Mouse (Mus musculus) lung, postnatal 0 days (tissue): ENCODE results near the gene 9130213A22Rik. TPM values are rescaled to one million over a fixed set of nuclear protein-coding genes. Genes with fewer than 3 reads are reported as not detected.

ENCODE experiments used
- ATAC-seq: fragments of 200-750 bp; cut with Nextera tagmentation; 2 replicates; pipeline ENCODE4 v1.8.0; 2017; ENCODE audit warnings: moderate library complexity
- DNase-seq: peaks from one replicate; pipeline ENCODE4 v3.0.0-alpha.2; 2016; ENCODE audit warnings: low spot score
- H3K27ac ChIP-seq: fragments of 300-500 bp; sonication (generic); 2 replicates; pipeline ENCODE4 v1.5.1; 2014; ENCODE audit warnings: antibody characterized with exemption, mild to moderate bottlenecking, low read length, mixed read lengths
- H3K27me3 ChIP-seq: fragments of 300-500 bp; sonication (generic); replicated peaks from 2 replicates; pipeline ENCODE4 v1.6.1; 2014; ENCODE audit warnings: low read length, mixed read lengths; ENCODE audit not compliant: insufficient read depth
- H3K36me3 ChIP-seq: fragments of 300-500 bp; sonication (generic); 2 replicates; pipeline ENCODE4 v1.6.1; 2014; ENCODE audit warnings: low read length, mixed read lengths; ENCODE audit not compliant: insufficient read depth
- H3K4me1 ChIP-seq: fragments of 300-500 bp; sonication (generic); 2 replicates; pipeline ENCODE4 v1.6.1; 2014; ENCODE audit warnings: antibody characterized with exemption, low read depth, low read length, mixed read lengths; ENCODE audit not compliant: insufficient read depth
- H3K4me2 ChIP-seq: fragments of 300-500 bp; sonication (generic); replicated peaks from 2 replicates; pipeline ENCODE4 v1.6.1; 2014; ENCODE audit warnings: low read depth, mild to moderate bottlenecking, low read length, moderate library complexity, mixed read lengths
- H3K4me3 ChIP-seq: fragments of 300-500 bp; sonication (generic); 2 replicates; pipeline ENCODE4 v1.5.1; 2014; ENCODE audit warnings: low read depth, low read length
- H3K9ac ChIP-seq: fragments of 300-500 bp; sonication (generic); replicated peaks from 2 replicates; pipeline ENCODE4 v1.6.1; 2014; ENCODE audit warnings: low read depth, mild to moderate bottlenecking
- H3K9me3 ChIP-seq: fragments of 300-500 bp; sonication (generic); 2 replicates; pipeline ENCODE4 v1.6.1; 2016; ENCODE audit warnings: low read length, mixed read lengths
- CTCF ChIP-seq: IDR thresholded peaks from 2 replicates; pipeline ENCODE4 v1.5.1; 2016; ENCODE audit warnings: antibody characterized with exemption, mild to moderate bottlenecking
- EP300 ChIP-seq: IDR thresholded peaks from 2 replicates; pipeline ENCODE4 v1.6.1; 2016; ENCODE audit warnings: antibody characterized with exemption, mild to moderate bottlenecking, control low read depth
- WGBS: fragments of 180-500 bp; shearing (Covaris S2); extraction: QIAGEN DNeasy Blood & Tissue Kit; methylation state at CpG from one replicate; pipeline ENCODE4 v1.1.7; 2014; 5-methylcytosine and 5-hydroxymethylcytosine counted together
- polyA plus RNA-seq: library from polyadenylated mRNA; unstranded; fragments of >200 nt; fragmentation: Nextera tagmentation; extraction: Ambion mirVana; gene quantifications from 2 replicates; pipeline ENCODE4 v1.2.1, GENCODE M21; 2015

9130213A22Rik gene
- polyA plus RNA-seq, 1 experiment from 2014 or later: 0.50 TPM

- H3K4me1 ChIP-seq: peaks cover 13% of the 10 kb centered on the region
- H3K27ac ChIP-seq: 0 out of 2 replicates have a peak overlapping the region, but pooled peaks have one; percentile 0
- no peaks in the 10 kb centered on the region for H3K27me3 ChIP-seq
- no peak overlapping the region for H3K4me2 ChIP-seq
- 0 out of 2 replicates have a peak, but pooled peaks cover 4% of the 10 kb centered on the region for H3K36me3 ChIP-seq
- 77% methylated on average over 4 of the region's 4 CpGs for WGBS
- ATAC-seq: no peak
- H3K4me3 ChIP-seq: no peak overlapping the region
- peak; percentile 65 for DNase-seq
- no peaks in the 10 kb centered on the region for H3K9me3 ChIP-seq
- TF ChIP-seq EP300 (no peak), CTCF (peak; percentile 40)
- H3K9ac ChIP-seq: no peak overlapping the region
These were observed 29.5 kb downstream of the 9130213A22Rik start for GRCm38 (mm10) chr11:69092871-69093270.

- no peaks in the 10 kb centered on the region for H3K27me3 ChIP-seq
- no peak overlapping the region for H3K9ac ChIP-seq
- H3K4me1 ChIP-seq: peaks cover 10% of the 10 kb centered on the region
- H3K27ac ChIP-seq: 0 out of 2 replicates have a peak overlapping the region, but pooled peaks have one; percentile 0
- no peak overlapping the region for H3K4me2 ChIP-seq
- no peak overlapping the region for H3K4me3 ChIP-seq
- DNase-seq: peak; percentile 86
- TF ChIP-seq CTCF (peak; percentile 89), EP300 (no peak)
- H3K9me3 ChIP-seq: no peaks in the 10 kb centered on the region
- H3K36me3 ChIP-seq: 0 out of 2 replicates have a peak, but pooled peaks cover 4% of the 10 kb centered on the region
- no peak for ATAC-seq
- WGBS: 7% methylated on average over 3 of the region's 3 CpGs
These were observed 30.0 kb downstream of the 9130213A22Rik start for GRCm38 (mm10) chr11:69092386-69092751.

- DNase-seq: no peak
- no peak overlapping the region for H3K4me2 ChIP-seq
- WGBS: 58% methylated on average over 7 of the region's 7 CpGs
- no peak for TF ChIP-seq EP300
- TF ChIP-seq CTCF: no peak
- peak overlapping the region; percentile 27; the same call in 1 of the 2 replicates for H3K27ac ChIP-seq
- no peak for ATAC-seq
- no peaks in the 10 kb centered on the region for H3K27me3 ChIP-seq
- H3K36me3 ChIP-seq: 0 out of 2 replicates have a peak, but pooled peaks cover 4% of the 10 kb centered on the region
- peaks cover 10% of the 10 kb centered on the region for H3K4me1 ChIP-seq
- H3K4me3 ChIP-seq: no peak overlapping the region
- H3K9ac ChIP-seq: no peak overlapping the region
- no peaks in the 10 kb centered on the region for H3K9me3 ChIP-seq
These were observed 30.6 kb downstream of the 9130213A22Rik start for GRCm38 (mm10) chr11:69091566-69092385.

GRCm38 (mm10) chr11:69090367-69090766 is 32.0 kb downstream of the 9130213A22Rik start:
- peak overlapping the region; percentile 91; the same call in 1 of the 2 replicates for H3K4me2 ChIP-seq
- no peaks in the 10 kb centered on the region for H3K27me3 ChIP-seq
- H3K27ac ChIP-seq: peak overlapping the region; percentile 34; the same call in 1 of the 2 replicates
- 0 out of 2 replicates have a peak overlapping the region, but pooled peaks have one; percentile 100 for H3K9ac ChIP-seq
- H3K36me3 ChIP-seq: 0 out of 2 replicates have a peak, but pooled peaks cover 4% of the 10 kb centered on the region
- H3K9me3 ChIP-seq: no peaks in the 10 kb centered on the region
- no peak overlapping the region for H3K4me3 ChIP-seq
- TF ChIP-seq EP300 (no peak), CTCF (no peak)
- ATAC-seq (no peak), DNase-seq (no peak)
- WGBS: 37% methylated on average over 6 of the region's 6 CpGs
- peaks cover 10% of the 10 kb centered on the region for H3K4me1 ChIP-seq

GRCm38 (mm10) chr11:69089616-69090290 is 32.6 kb downstream of the 9130213A22Rik start:
- Histone ChIP-seq H3K4me2 (peak overlapping the region; percentile 91), H3K4me1 (peaks cover 10% of the 10 kb centered on the region), H3K27ac (peak overlapping the region; percentile 97; the same call in 1 of the 2 replicates), H3K4me3 (peak overlapping the region; percentile 99), H3K36me3 (0 out of 2 replicates have a peak, but pooled peaks cover 4% of the 10 kb centered on the region), H3K9ac (peak overlapping the region; percentile 100), H3K9me3 (no peaks in the 10 kb centered on the region), H3K27me3 (no peaks in the 10 kb centered on the region)
- DNase-seq (no peak), ATAC-seq (no peak)
- no peak for TF ChIP-seq EP300
- no peak for TF ChIP-seq CTCF
- 72% methylated on average over 12 of the region's 12 CpGs for WGBS
